Mouse (Mus musculus) limb, embryonic 12.5 days (tissue): ENCODE results near the gene 1700001C19Rik. TPM values are rescaled to one million over a fixed set of nuclear protein-coding genes. Genes with fewer than 3 reads are reported as not detected.

ENCODE experiments used
- ATAC-seq: fragments of 200-750 bp; cut with Nextera tagmentation; 2 replicates; pipeline ENCODE4 v1.8.0; 2017; ENCODE audit warnings: low read depth, moderate TSS enrichment; ENCODE audit not compliant: insufficient number of reproducible peaks, insufficient read depth, low FRiP score, low TSS enrichment
- H3K27ac ChIP-seq: fragments of 300-500 bp; sonication (generic); 2 replicates; pipeline ENCODE4 v1.5.1; 2016; ENCODE audit warnings: mild to moderate bottlenecking, moderate library complexity
- H3K27me3 ChIP-seq: fragments of 300-500 bp; sonication (generic); 2 replicates; pipeline ENCODE4 v1.6.1; 2016; ENCODE audit warnings: mild to moderate bottlenecking, moderate library complexity
- H3K36me3 ChIP-seq: fragments of 300-500 bp; sonication (generic); 2 replicates; pipeline ENCODE4 v1.6.1; 2016; ENCODE audit warnings: mild to moderate bottlenecking, moderate library complexity
- H3K4me1 ChIP-seq: fragments of 300-500 bp; sonication (generic); replicated peaks from 2 replicates; pipeline ENCODE4 v1.6.1; 2016
- H3K4me2 ChIP-seq: fragments of 300-500 bp; sonication (generic); 2 replicates; pipeline ENCODE4 v1.6.1; 2016; ENCODE audit warnings: mild to moderate bottlenecking, moderate library complexity
- H3K4me3 ChIP-seq: fragments of 300-500 bp; sonication (generic); replicated peaks from 2 replicates; pipeline ENCODE4 v1.5.1; 2016; ENCODE audit warnings: mild to moderate bottlenecking
- H3K9ac ChIP-seq: fragments of 300-500 bp; sonication (generic); replicated peaks from 2 replicates; pipeline ENCODE4 v1.6.1; 2016; ENCODE audit warnings: mild to moderate bottlenecking, moderate library complexity
- H3K9me3 ChIP-seq: fragments of 300-500 bp; sonication (generic); 2 replicates; pipeline ENCODE4 v1.6.1; 2016; ENCODE audit warnings: mild to moderate bottlenecking, moderate library complexity
- WGBS: fragments of 180-500 bp; shearing (Covaris S2); methylation state at CpG from one replicate; pipeline ENCODE4 v1.1.7; 2016; 5-methylcytosine and 5-hydroxymethylcytosine counted together
- polyA plus RNA-seq: library from polyadenylated mRNA; unstranded; fragments of >200 nt; fragmentation: Nextera tagmentation; extraction: Ambion mirVana; gene quantifications from 2 replicates; pipeline ENCODE4 v1.2.1, GENCODE M21; 2016

1700001C19Rik gene
- polyA plus RNA-seq, 1 experiment from 2014 or later: 0.20 TPM

DNA sequence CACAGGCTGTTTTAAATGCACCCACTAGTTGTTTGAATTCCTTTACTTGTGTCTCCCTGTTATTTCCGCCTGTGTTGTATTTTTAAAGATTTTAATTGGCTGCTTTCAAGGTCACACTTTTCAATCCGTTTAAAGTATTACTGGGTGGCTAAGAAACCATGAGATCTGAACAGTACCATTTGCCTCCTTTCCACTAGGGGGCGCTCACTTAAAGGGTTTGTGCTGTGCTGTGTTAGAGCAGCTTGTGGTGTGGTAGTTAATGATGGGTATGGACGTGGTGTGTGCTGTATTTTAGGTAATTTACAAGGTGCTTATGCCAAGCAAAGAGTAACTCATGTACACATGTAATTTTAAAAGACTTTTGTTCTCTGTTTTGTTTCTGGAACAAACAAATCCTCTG is 65.7 kb downstream of the 1700001C19Rik start:
- H3K4me1 ChIP-seq: peaks cover 10% of the 10 kb centered on the region
- H3K27me3 ChIP-seq: peaks cover 7% of the 10 kb centered on the region; the same call in 1 of the 2 replicates
- no peak overlapping the region for H3K4me2 ChIP-seq
- no peak overlapping the region for H3K27ac ChIP-seq
- H3K9ac ChIP-seq: no peak overlapping the region
- WGBS: 16% methylated on average over 4 of the region's 4 CpGs
- H3K9me3 ChIP-seq: no peaks in the 10 kb centered on the region
- peaks cover 47% of the 10 kb centered on the region for H3K36me3 ChIP-seq
- peak; percentile 45; the same call in 1 of the 2 replicates for ATAC-seq
- no peak overlapping the region for H3K4me3 ChIP-seq

DNA sequence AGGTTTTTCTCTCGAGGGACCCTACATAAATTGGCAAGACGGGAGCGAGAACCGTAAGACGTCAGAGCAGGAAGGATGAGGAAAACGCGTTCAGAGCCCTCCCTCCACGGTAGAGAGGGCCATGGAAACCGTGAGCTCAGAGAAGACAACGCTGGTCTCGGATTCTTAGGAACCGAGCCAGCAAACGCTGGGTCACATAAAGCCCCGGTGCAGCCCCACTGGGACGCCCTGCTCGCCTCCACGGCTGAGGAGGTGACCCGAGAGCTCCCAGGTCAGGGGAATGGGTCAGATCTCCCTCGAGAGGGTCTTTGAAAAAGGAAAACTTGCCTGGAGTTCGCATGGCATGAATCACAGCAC is 68.1 kb downstream of the 1700001C19Rik start:
- no peak for ATAC-seq
- Histone ChIP-seq H3K4me2 (peak overlapping the region; percentile 84), H3K27ac (peak overlapping the region; percentile 62; the same call in 1 of the 2 replicates), H3K36me3 (peaks cover 23% of the 10 kb centered on the region), H3K4me3 (peak overlapping the region; percentile 75), H3K4me1 (peaks cover 10% of the 10 kb centered on the region), H3K27me3 (peaks cover 7% of the 10 kb centered on the region; the same call in 1 of the 2 replicates), H3K9me3 (no peaks in the 10 kb centered on the region), H3K9ac (peak overlapping the region; percentile 66)
- 3% methylated on average over 20 of the region's 20 CpGs for WGBS

DNA sequence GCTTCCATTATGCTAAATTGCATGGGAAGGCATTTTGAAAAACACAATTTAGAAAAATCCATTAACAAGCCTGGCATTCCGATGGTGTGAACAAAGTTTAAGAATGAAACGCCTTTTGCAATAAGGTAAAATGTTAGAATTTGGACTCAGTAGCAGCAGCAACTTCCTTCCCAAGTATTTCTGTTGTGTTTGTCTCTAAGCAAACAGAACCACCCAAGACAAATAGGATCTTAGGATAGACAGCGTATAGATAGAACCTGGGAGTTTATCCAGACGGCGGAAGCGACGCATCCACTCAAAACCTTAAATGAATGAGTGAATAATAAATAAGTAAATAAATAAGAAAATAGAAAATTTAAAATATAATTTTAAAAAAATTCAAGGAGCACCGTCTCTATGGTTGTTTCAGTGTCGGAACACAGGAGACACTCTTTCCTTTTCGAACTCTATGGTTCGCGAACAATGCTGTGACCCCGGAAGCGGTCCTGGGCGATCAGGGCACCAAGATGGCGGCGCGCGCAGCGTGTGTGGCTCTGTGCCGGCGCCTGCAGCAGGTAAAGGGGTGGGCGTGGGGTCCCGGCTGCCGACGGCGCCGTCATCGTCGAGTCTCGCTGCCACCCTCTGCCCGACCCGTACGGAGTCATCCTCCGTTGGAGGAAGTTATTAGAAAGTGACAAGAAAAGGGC is 68.6 kb downstream of the 1700001C19Rik start, which contains the start of gene Mrps10:
Mrps10 (plus strand) TSS at position 487 of the 686 bp plus-strand sequence.
- Histone ChIP-seq H3K4me1 (peaks cover 10% of the 10 kb centered on the region), H3K4me2 (peak within 1 kb of the TSS; percentile 84), H3K27ac (peak within 1 kb of the TSS; percentile 62; the same call in 1 of the 2 replicates), H3K27me3 (peaks cover 7% of the 10 kb centered on the region; the same call in 1 of the 2 replicates), H3K36me3 (peaks cover 18% of the 10 kb centered on the region), H3K4me3 (peak within 1 kb of the TSS; percentile 75), H3K9ac (peak within 1 kb of the TSS; percentile 66), H3K9me3 (no peaks in the 10 kb centered on the region)
- ATAC-seq: peak; percentile 59; the same call in 1 of the 2 replicates
- WGBS: 4% methylated on average over 35 of the region's 35 CpGs

Other genes with a start within 250 kb of the 1700001C19Rik start
- gene Mrps10, start 68.5 kb downstream of the 1700001C19Rik start, polyA plus RNA-seq: 75.8 and 77.7 TPM in 2 replicates
- 0.45 and 0.55 TPM in 2 replicates for gene Guca1b, start 52.0 kb downstream of the 1700001C19Rik start, polyA plus RNA-seq
- 0.40 and 0.83 TPM in 2 replicates for gene Guca1a, start 36.8 kb downstream of the 1700001C19Rik start, polyA plus RNA-seq
- gene AI661453, start 761 bp downstream of the 1700001C19Rik start, polyA plus RNA-seq: 0.37 and 0.55 TPM in 2 replicates
- 39.0 and 40.3 TPM in 2 replicates for gene Taf8, start 64.9 kb upstream of the 1700001C19Rik start, polyA plus RNA-seq
- gene Ccnd3, start 67.7 kb upstream of the 1700001C19Rik start, polyA plus RNA-seq: 323 and 348 TPM in 2 replicates
- 28.3 and 28.4 TPM in 2 replicates for gene Bysl, start 174.1 kb upstream of the 1700001C19Rik start, polyA plus RNA-seq
- gene Med20, start 174.2 kb upstream of the 1700001C19Rik start, polyA plus RNA-seq: 47.8 and 48.9 TPM in 2 replicates
- 2.3 and 2.6 TPM in 2 replicates for gene Gm20517, start 174.2 kb upstream of the 1700001C19Rik start, polyA plus RNA-seq
- gene Usp49, start 193.3 kb upstream of the 1700001C19Rik start, polyA plus RNA-seq: 8.1 and 8.9 TPM in 2 replicates